Mouse (Mus musculus) embryonic fibroblast, embryonic 13.5 days (primary cell): ENCODE results near the gene Meis2.

Experiments
- CTCF ChIP-seq: IDR thresholded peaks from 2 replicates; pipeline ENCODE4 v1.5.1; 2011; ENCODE audit warnings: mild to moderate bottlenecking, control low read depth, low read length, moderate library complexity, borderline replicate concordance; ENCODE audit not compliant: insufficient read depth
- POLR2A ChIP-seq: IDR thresholded peaks from 2 replicates; pipeline ENCODE4 v1.6.1; 2011; ENCODE audit warnings: low read depth, mild to moderate bottlenecking, control low read depth, low read length, moderate library complexity

GRCm38 (mm10) chr2:115924472-115924871 is 141.2 kb downstream of the Meis2 start:
- no peak for TF ChIP-seq CTCF
- no peak for TF ChIP-seq POLR2A
